Mouse (Mus musculus) midbrain, embryonic 13.5 days (tissue): ENCODE measurements around the gene Calm2. TPM values are rescaled to one million over a fixed set of nuclear protein-coding genes. Genes with fewer than 3 reads are reported as not detected.

Experiments used
- ATAC-seq: fragments of 200-750 bp; cut with Nextera tagmentation; 2 replicates; pipeline ENCODE4 v1.8.0; 2017; ENCODE audit warnings: mild to moderate bottlenecking, moderate TSS enrichment, moderate library complexity
- H3K27ac ChIP-seq: fragments of 300-500 bp; sonication (generic); 2 replicates; pipeline ENCODE4 v1.5.1; 2015; ENCODE audit warnings: inconsistent platforms, mild to moderate bottlenecking, moderate library complexity
- H3K27me3 ChIP-seq: fragments of 300-500 bp; sonication (generic); 2 replicates; pipeline ENCODE4 v1.6.1; 2015; ENCODE audit warnings: mild to moderate bottlenecking, inconsistent platforms
- H3K36me3 ChIP-seq: fragments of 300-500 bp; sonication (generic); 2 replicates; pipeline ENCODE4 v1.6.1; 2015; ENCODE audit warnings: mild to moderate bottlenecking, inconsistent platforms
- H3K4me1 ChIP-seq: fragments of 300-500 bp; sonication (generic); replicated peaks from 2 replicates; pipeline ENCODE4 v1.6.1; 2015; ENCODE audit warnings: inconsistent platforms
- H3K4me2 ChIP-seq: fragments of 300-500 bp; sonication (generic); replicated peaks from 2 replicates; pipeline ENCODE4 v1.6.1; 2015; ENCODE audit warnings: moderate library complexity, mild to moderate bottlenecking, inconsistent platforms
- H3K4me3 ChIP-seq: fragments of 300-500 bp; sonication (generic); replicated peaks from 2 replicates; pipeline ENCODE4 v1.5.1; 2015; ENCODE audit warnings: mild to moderate bottlenecking, inconsistent platforms
- H3K9ac ChIP-seq: fragments of 300-500 bp; sonication (generic); replicated peaks from 2 replicates; pipeline ENCODE4 v1.6.1; 2015; ENCODE audit warnings: mild to moderate bottlenecking, inconsistent platforms
- H3K9me3 ChIP-seq: fragments of 300-500 bp; sonication (generic); 2 replicates; pipeline ENCODE4 v1.6.1; 2016; ENCODE audit warnings: mild to moderate bottlenecking, inconsistent platforms
- WGBS: fragments of 180-500 bp; shearing (Covaris S2); methylation state at CpG from one replicate; pipeline ENCODE4 v1.1.7; 2015; 5-methylcytosine and 5-hydroxymethylcytosine counted together
- polyA plus RNA-seq: library from polyadenylated mRNA; unstranded; fragments of >200 nt; fragmentation: Nextera tagmentation; extraction: Ambion mirVana; gene quantifications from 2 replicates; pipeline ENCODE4 v1.2.1, GENCODE M21; 2015

Gene Calm2
- polyA plus RNA-seq, 1 experiment from 2014 or later: 1,571 TPM

- H3K27me3 ChIP-seq: no peaks in the 10 kb centered on the region; the same call in 1 of the 2 replicates
- WGBS: under 1% methylated on average over 23 of the region's 23 CpGs
- H3K4me3 ChIP-seq: peak overlapping the region; percentile 34
- H3K4me1 ChIP-seq: peaks cover 32% of the 10 kb centered on the region
- ATAC-seq: peak; percentile 73
- no peaks in the 10 kb centered on the region for H3K9me3 ChIP-seq
- H3K4me2 ChIP-seq: peak overlapping the region; percentile 65
- no peaks in the 10 kb centered on the region for H3K36me3 ChIP-seq
- H3K27ac ChIP-seq: peak overlapping the region; percentile 36
- H3K9ac ChIP-seq: peak overlapping the region; percentile 39
Observed at GRCm38 (mm10) chr17:87473736-87474500, 27.2 kb upstream of the Calm2 start.

DNA sequence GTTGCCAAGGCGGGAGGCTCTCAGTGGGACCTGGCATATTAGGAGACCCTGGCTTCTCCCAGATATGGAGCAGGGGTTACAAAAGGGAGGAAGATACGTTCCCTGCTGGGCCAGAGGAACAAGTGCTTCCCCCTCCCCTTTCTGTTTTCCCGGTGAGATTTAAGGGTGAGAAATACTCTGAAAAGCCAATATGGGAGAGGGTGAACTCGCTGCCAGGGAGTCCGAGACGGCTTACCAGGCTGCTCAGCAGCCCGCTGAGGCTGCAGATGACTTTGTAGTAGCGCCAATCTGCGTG lies 26.7 kb upstream of the Calm2 start:
- Histone ChIP-seq H3K4me3 (peak overlapping the region; percentile 34), H3K36me3 (no peaks in the 10 kb centered on the region), H3K27me3 (no peaks in the 10 kb centered on the region; the same call in 1 of the 2 replicates), H3K9me3 (no peaks in the 10 kb centered on the region), H3K4me2 (peak overlapping the region; percentile 65), H3K9ac (peak overlapping the region; percentile 39; the same call in 1 of the 2 replicates), H3K4me1 (peaks cover 32% of the 10 kb centered on the region), H3K27ac (peak overlapping the region; percentile 37; the same call in 1 of the 2 replicates)
- ATAC-seq: no peak
- 6% methylated on average over 9 of the region's 9 CpGs for WGBS

DNA sequence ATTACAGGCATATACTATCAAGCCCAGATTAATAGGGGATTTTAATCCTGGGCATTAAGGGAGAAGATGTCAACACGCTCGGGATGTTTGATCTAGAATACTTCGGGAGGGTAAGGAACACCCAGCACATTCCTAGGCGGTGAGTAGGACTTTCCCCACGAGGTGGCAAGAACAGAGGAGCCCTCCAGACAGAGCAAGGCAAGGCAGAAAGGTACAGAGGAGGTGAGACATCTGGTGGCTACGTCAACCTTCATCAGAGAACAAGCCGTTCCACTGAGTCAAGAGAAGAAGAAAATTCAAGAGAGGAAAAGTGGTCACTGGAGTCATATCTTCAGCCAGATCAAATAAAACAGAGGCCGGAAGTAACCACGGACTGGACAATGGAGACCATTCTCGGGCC lies 26.1 kb upstream of the Calm2 start:
- Histone ChIP-seq H3K36me3 (no peaks in the 10 kb centered on the region), H3K27me3 (no peaks in the 10 kb centered on the region; the same call in 1 of the 2 replicates), H3K27ac (no peak overlapping the region), H3K4me2 (peak overlapping the region; percentile 65; the same call in 1 of the 2 replicates), H3K9ac (no peak overlapping the region), H3K9me3 (no peaks in the 10 kb centered on the region), H3K4me1 (peaks cover 31% of the 10 kb centered on the region), H3K4me3 (no peak overlapping the region)
- no peak for ATAC-seq
- WGBS: 67% methylated on average over 10 of the region's 10 CpGs

DNA sequence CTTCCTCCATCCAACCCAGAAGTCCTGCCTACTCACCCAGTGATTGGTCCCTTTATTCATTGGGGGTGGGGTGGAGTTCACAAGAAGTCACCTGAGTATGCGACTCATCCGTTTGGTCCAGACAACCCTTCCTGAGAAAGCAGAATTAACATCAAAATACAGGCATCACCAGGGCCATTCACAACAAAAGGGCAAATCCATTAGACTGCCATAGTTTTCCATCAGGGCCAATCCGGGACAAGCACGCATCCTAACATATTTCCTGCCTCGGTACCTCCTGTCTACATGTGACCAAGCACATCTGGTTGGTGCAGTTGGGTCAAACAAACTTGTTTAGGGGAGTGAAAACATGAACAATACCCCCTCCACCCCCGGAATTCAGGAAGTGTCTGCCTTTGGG lies 24.9 kb upstream of the Calm2 start:
- H3K9me3 ChIP-seq: no peaks in the 10 kb centered on the region
- peaks cover 25% of the 10 kb centered on the region for H3K4me1 ChIP-seq
- no peak for ATAC-seq
- H3K4me3 ChIP-seq: no peak overlapping the region
- H3K4me2 ChIP-seq: no peak overlapping the region
- H3K27ac ChIP-seq: no peak overlapping the region
- WGBS: 62% methylated on average over 6 of the region's 6 CpGs
- H3K9ac ChIP-seq: no peak overlapping the region
- no peaks in the 10 kb centered on the region; the same call in 1 of the 2 replicates for H3K27me3 ChIP-seq
- no peaks in the 10 kb centered on the region for H3K36me3 ChIP-seq

- 79% methylated on average over 8 of the region's 8 CpGs for WGBS
- Histone ChIP-seq H3K4me3 (no peak overlapping the region), H3K9me3 (no peaks in the 10 kb centered on the region), H3K27me3 (no peaks in the 10 kb centered on the region; the same call in 1 of the 2 replicates), H3K4me1 (peaks cover 25% of the 10 kb centered on the region), H3K27ac (no peak overlapping the region), H3K4me2 (no peak overlapping the region), H3K9ac (no peak overlapping the region), H3K36me3 (no peaks in the 10 kb centered on the region)
- ATAC-seq: no peak
Observed at GRCm38 (mm10) chr17:87470797-87471196, 24.1 kb upstream of the Calm2 start.

- no peaks in the 10 kb centered on the region; the same call in 1 of the 2 replicates for H3K27me3 ChIP-seq
- H3K9ac ChIP-seq: no peak overlapping the region
- H3K36me3 ChIP-seq: no peaks in the 10 kb centered on the region
- H3K27ac ChIP-seq: no peak overlapping the region
- peaks cover 24% of the 10 kb centered on the region for H3K4me1 ChIP-seq
- H3K9me3 ChIP-seq: no peaks in the 10 kb centered on the region
- 82% methylated on average over 8 of the region's 8 CpGs for WGBS
- H3K4me3 ChIP-seq: no peak overlapping the region
- H3K4me2 ChIP-seq: no peak overlapping the region
- ATAC-seq: no peak
Observed at GRCm38 (mm10) chr17:87470282-87470681, 23.5 kb upstream of the Calm2 start.

DNA sequence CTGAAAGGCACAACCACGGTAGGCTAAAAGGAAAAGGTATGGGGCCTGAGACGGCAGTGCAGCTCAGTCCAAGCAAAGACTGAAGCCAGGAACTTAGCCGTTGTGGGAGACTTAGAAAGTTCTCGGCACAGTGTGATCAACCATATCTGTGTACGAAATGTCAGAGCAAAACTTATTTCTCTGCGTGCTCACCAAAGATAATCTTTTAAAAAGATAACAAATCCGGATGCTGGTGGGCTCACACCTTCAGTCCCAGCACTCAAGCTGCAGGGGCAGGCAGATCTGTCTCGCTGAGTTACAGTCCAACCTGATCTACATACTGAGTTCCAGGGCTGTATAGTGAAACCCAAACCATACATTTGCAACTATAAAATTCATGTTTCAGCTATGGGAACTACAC lies 22.7 kb upstream of the Calm2 start:
- Histone ChIP-seq H3K36me3 (no peaks in the 10 kb centered on the region), H3K4me1 (peaks cover 15% of the 10 kb centered on the region), H3K9ac (no peak overlapping the region), H3K9me3 (no peaks in the 10 kb centered on the region), H3K27me3 (no peaks in the 10 kb centered on the region), H3K27ac (no peak overlapping the region), H3K4me2 (no peak overlapping the region), H3K4me3 (no peak overlapping the region)
- 82% methylated on average over 8 of the region's 8 CpGs for WGBS
- ATAC-seq: no peak

DNA sequence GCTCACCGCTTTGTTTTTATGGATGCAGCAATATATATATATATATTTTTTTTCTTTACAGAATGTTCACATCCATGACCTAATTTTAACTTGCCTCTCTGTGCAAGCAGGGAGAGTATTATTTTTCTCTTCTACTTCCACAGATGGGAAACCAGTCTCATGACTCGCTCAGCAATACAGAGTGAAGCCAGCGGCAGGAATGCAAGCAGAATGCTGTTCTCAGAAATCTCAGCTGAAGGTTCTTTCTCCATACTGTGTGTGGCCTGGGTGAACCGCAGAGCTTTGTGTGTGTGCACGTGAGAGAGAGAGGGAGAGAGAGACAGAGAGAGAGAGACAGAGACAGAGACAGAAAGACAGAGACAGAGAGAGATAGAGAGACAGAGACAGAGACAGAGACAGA lies 21.9 kb upstream of the Calm2 start:
- no peaks in the 10 kb centered on the region for H3K9me3 ChIP-seq
- 81% methylated on average over 5 of the region's 5 CpGs for WGBS
- no peaks in the 10 kb centered on the region for H3K36me3 ChIP-seq
- H3K27me3 ChIP-seq: no peaks in the 10 kb centered on the region
- H3K4me2 ChIP-seq: no peak overlapping the region
- H3K27ac ChIP-seq: no peak overlapping the region
- no peak for ATAC-seq
- H3K4me1 ChIP-seq: peaks cover 7% of the 10 kb centered on the region
- no peak overlapping the region for H3K4me3 ChIP-seq
- no peak overlapping the region for H3K9ac ChIP-seq

DNA sequence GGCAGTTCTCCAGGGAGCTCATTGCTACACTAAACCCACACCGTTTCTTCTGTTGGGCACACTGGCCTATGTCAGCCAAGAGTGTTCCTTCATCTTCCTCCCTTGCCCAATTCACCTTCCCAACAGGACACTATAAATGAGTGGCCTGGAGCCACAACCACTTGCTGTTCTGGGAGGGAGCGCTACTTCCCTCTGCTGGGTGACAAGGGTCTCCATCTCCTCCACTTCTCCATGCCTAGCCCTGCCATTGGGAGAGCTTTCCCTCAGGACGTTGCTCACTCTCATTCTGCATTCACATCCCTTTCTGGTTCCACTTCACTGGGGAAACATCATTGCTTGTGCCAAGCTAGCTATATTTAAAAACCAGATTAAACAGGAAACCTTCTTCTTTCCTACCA lies 14.8 kb upstream of the Calm2 start:
- Histone ChIP-seq H3K27me3 (no peaks in the 10 kb centered on the region), H3K4me1 (peaks cover 44% of the 10 kb centered on the region), H3K9me3 (no peaks in the 10 kb centered on the region), H3K4me3 (no peak overlapping the region), H3K9ac (no peak overlapping the region), H3K4me2 (no peak overlapping the region), H3K36me3 (no peaks in the 10 kb centered on the region), H3K27ac (no peak overlapping the region)
- ATAC-seq: peak; percentile 32; the same call in 1 of the 2 replicates
- 39% methylated on average over 3 of the region's 3 CpGs for WGBS

GRCm38 (mm10) chr17:87460669-87461498 lies 14.1 kb upstream of the Calm2 start:
- no peaks in the 10 kb centered on the region for H3K9me3 ChIP-seq
- peaks cover 44% of the 10 kb centered on the region for H3K4me1 ChIP-seq
- peak overlapping the region; percentile 19; the same call in 1 of the 2 replicates for H3K27ac ChIP-seq
- H3K4me2 ChIP-seq: 0 out of 2 replicates have a peak overlapping the region, but pooled peaks have one; percentile 3
- no peak overlapping the region for H3K9ac ChIP-seq
- H3K4me3 ChIP-seq: no peak overlapping the region
- 20% methylated on average over 17 of the region's 17 CpGs for WGBS
- H3K36me3 ChIP-seq: no peaks in the 10 kb centered on the region
- H3K27me3 ChIP-seq: no peaks in the 10 kb centered on the region
- peak; percentile 52 for ATAC-seq

GRCm38 (mm10) chr17:87459750-87460668 lies 13.3 kb upstream of the Calm2 start:
- no peaks in the 10 kb centered on the region for H3K9me3 ChIP-seq
- H3K27me3 ChIP-seq: no peaks in the 10 kb centered on the region
- no peak overlapping the region for H3K4me3 ChIP-seq
- 19% methylated on average over 14 of the region's 14 CpGs for WGBS
- ATAC-seq: peak; percentile 58; the same call in 1 of the 2 replicates
- H3K36me3 ChIP-seq: no peaks in the 10 kb centered on the region
- peak overlapping the region; percentile 21; the same call in 1 of the 2 replicates for H3K9ac ChIP-seq
- H3K4me1 ChIP-seq: peaks cover 44% of the 10 kb centered on the region
- H3K4me2 ChIP-seq: 0 out of 2 replicates have a peak overlapping the region, but pooled peaks have one; percentile 3
- H3K27ac ChIP-seq: peak overlapping the region; percentile 36
